Mouse (Mus musculus) embryonic fibroblast, embryonic 13.5 days (primary cell): ENCODE measurements at regions not wholly inside any gene's neighbourhood (a gene's known extent, or its start where the extent isn't known, plus 50 kb on each side); places are given as distances from the start of the nearest gene placed in this dataset.

Experiments used
- H3K27ac ChIP-seq: 2 replicates; pipeline ENCODE4 v1.5.1; 2012; ENCODE audit warnings: low read length, control low read depth, inconsistent platforms; ENCODE audit not compliant: insufficient read depth
- H3K4me1 ChIP-seq: 2 replicates; pipeline ENCODE4 v1.6.1; 2011; ENCODE audit warnings: low read length; ENCODE audit not compliant: control insufficient read depth, insufficient read depth
- H3K4me3 ChIP-seq: 2 replicates; pipeline ENCODE4 v1.5.1; 2011; ENCODE audit warnings: mild to moderate bottlenecking, control low read depth, low read length; ENCODE audit not compliant: insufficient read depth
- CTCF ChIP-seq: IDR thresholded peaks from 2 replicates; pipeline ENCODE4 v1.5.1; 2011; ENCODE audit warnings: mild to moderate bottlenecking, control low read depth, low read length, moderate library complexity, borderline replicate concordance; ENCODE audit not compliant: insufficient read depth
- POLR2A ChIP-seq: IDR thresholded peaks from 2 replicates; pipeline ENCODE4 v1.6.1; 2011; ENCODE audit warnings: low read depth, mild to moderate bottlenecking, control low read depth, low read length, moderate library complexity

DNA sequence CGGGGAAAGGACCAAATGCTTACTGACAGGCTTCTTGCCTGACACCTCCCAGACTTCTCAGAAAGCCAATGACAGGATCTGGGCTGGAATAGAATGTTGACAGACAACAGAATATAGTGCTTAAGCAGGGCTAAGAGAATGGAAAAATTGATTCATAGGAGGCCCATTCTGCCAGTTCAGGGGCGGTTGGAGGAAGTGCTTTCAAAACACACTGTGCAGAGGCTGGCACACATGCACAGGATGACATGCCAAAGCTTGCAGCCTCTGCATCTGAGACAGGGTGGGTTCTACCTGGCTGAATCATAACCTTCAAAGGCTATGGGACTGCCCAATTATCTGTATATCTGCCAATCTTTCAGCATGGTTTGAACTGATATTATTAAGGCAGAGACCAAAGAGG, 75.5 kb upstream of the Palmd start:
- H3K4me1 ChIP-seq, result no peaks in the 10 kb centered on the region
- H3K27ac ChIP-seq, result no peak overlapping the region
- TF ChIP-seq CTCF, result no peak
- TF ChIP-seq POLR2A, result no peak
- no peak overlapping the region for H3K4me3 ChIP-seq

DNA sequence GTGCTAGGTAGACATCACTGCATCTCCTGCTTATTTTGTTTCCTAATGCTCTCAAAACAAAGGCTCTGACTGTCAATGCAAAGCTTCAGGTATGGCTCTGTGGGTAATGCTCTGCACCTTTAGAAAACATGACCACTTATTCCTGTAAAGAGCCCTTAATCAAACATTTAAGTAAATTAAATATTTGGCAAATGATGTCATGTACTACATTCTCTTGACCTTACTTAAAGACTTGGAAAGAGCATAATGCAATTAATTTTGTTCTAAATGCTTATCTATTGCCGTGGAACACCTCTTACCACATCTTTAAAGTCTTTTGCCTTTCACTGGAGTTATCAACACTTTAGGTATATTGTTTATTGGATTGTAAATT, 70.1 kb upstream of the Palmd start:
- H3K4me1 ChIP-seq, result peaks cover 3% of the 10 kb centered on the region
- peak overlapping the region; percentile 66 for H3K27ac ChIP-seq
- no peak for TF ChIP-seq CTCF
- no peak for TF ChIP-seq POLR2A
- no peak overlapping the region for H3K4me3 ChIP-seq

- no peak overlapping the region for H3K4me3 ChIP-seq
- peak overlapping the region; percentile 66 for H3K27ac ChIP-seq
- TF ChIP-seq POLR2A (no peak), CTCF (no peak)
- peaks cover 3% of the 10 kb centered on the region for H3K4me1 ChIP-seq
Measured at GRCm38 (mm10) chr3:117038280-117038927, 69.6 kb upstream of the Palmd start.
